Mouse (Mus musculus) forebrain, embryonic 10.5 days (tissue): Measurements from ENCODE around the gene Sf3a2. TPM values are rescaled to one million over a fixed set of nuclear protein-coding genes. Genes with fewer than 3 reads are reported as not detected.
A peak's percentile ranks its signal among the peaks of the same experiment; 100 is the strongest.

ENCODE experiments used
- DNase-seq: peaks from one replicate; pipeline ENCODE4 v3.0.0-alpha.2; 2017; ENCODE audit warnings: low spot score; ENCODE audit errors: extremely low spot score
- H3K27ac ChIP-seq: fragments of 300-500 bp; sonication (generic); 2 replicates; pipeline ENCODE4 v1.5.1; 2016; ENCODE audit warnings: mild to moderate bottlenecking
- H3K27me3 ChIP-seq: fragments of 300-500 bp; sonication (generic); 2 replicates; pipeline ENCODE4 v1.6.1; 2016; ENCODE audit warnings: mild to moderate bottlenecking; ENCODE audit not compliant: poor library complexity, severe bottlenecking
- H3K36me3 ChIP-seq: fragments of 300-500 bp; sonication (generic); replicated peaks from 2 replicates; pipeline ENCODE4 v1.6.1; 2016; ENCODE audit warnings: mild to moderate bottlenecking, moderate library complexity
- H3K4me1 ChIP-seq: fragments of 300-500 bp; sonication (generic); 2 replicates; pipeline ENCODE4 v1.6.1; 2016
- H3K4me3 ChIP-seq: fragments of 300-500 bp; sonication (generic); 2 replicates; pipeline ENCODE4 v1.5.1; 2016; ENCODE audit warnings: mild to moderate bottlenecking, moderate library complexity
- H3K9me3 ChIP-seq: fragments of 300-500 bp; sonication (generic); 2 replicates; pipeline ENCODE4 v1.6.1; 2016; ENCODE audit warnings: mild to moderate bottlenecking, moderate library complexity
- WGBS: fragments of 180-500 bp; shearing (Covaris S2); methylation state at CpG from one replicate; pipeline ENCODE4 v1.1.7; 2016; 5-methylcytosine and 5-hydroxymethylcytosine counted together
- polyA plus RNA-seq: library from polyadenylated mRNA; unstranded; fragments of >200 nt; fragmentation: Nextera tagmentation; extraction: Ambion mirVana; gene quantifications from 2 replicates; pipeline ENCODE4 v1.2.1, GENCODE M21; 2016

Sf3a2 gene
- polyA plus RNA-seq, 1 experiment from 2014 or later: 110 TPM

GRCm38 (mm10) chr10:80837827-80838226 lies 39.8 kb downstream of the Sf3a2 start:
- no peak for DNase-seq
- Histone ChIP-seq H3K27ac (0 out of 2 replicates have a peak overlapping the region, but pooled peaks have one; percentile 20), H3K36me3 (peaks cover 17% of the 10 kb centered on the region), H3K4me3 (no peak overlapping the region), H3K9me3 (peaks cover 18% of the 10 kb centered on the region), H3K27me3 (peaks cover 88% of the 10 kb centered on the region), H3K4me1 (peaks cover 66% of the 10 kb centered on the region)
- WGBS: 0% methylated on average over 2 of the region's 2 CpGs

- H3K36me3 ChIP-seq: peaks cover 16% of the 10 kb centered on the region
- no peak for DNase-seq
- H3K27me3 ChIP-seq: peaks cover 88% of the 10 kb centered on the region
- 0 out of 2 replicates have a peak overlapping the region, but pooled peaks have one; percentile 20 for H3K27ac ChIP-seq
- 62% methylated on average over 2 of the region's 2 CpGs for WGBS
- no peak overlapping the region for H3K4me3 ChIP-seq
- H3K9me3 ChIP-seq: peaks cover 18% of the 10 kb centered on the region
- peaks cover 64% of the 10 kb centered on the region for H3K4me1 ChIP-seq
Observed at GRCm38 (mm10) chr10:80838346-80838912, 40.4 kb downstream of the Sf3a2 start.

- Histone ChIP-seq H3K27me3 (peaks cover 88% of the 10 kb centered on the region), H3K4me1 (peaks cover 69% of the 10 kb centered on the region), H3K36me3 (peaks cover 5% of the 10 kb centered on the region), H3K9me3 (peaks cover 10% of the 10 kb centered on the region), H3K27ac (no peak overlapping the region), H3K4me3 (no peak overlapping the region)
- WGBS: 67% methylated on average over 6 of the region's 6 CpGs
- DNase-seq: no peak
Observed at GRCm38 (mm10) chr10:80839848-80840247, 41.9 kb downstream of the Sf3a2 start.

- no peaks in the 10 kb centered on the region for H3K9me3 ChIP-seq
- peaks cover 87% of the 10 kb centered on the region for H3K27me3 ChIP-seq
- WGBS: 73% methylated on average over 2 of the region's 2 CpGs
- H3K27ac ChIP-seq: no peak overlapping the region
- 0 out of 2 replicates have a peak overlapping the region, but pooled peaks have one; percentile 2 for H3K4me3 ChIP-seq
- no peaks in the 10 kb centered on the region for H3K36me3 ChIP-seq
- no peak for DNase-seq
- H3K4me1 ChIP-seq: peaks cover 57% of the 10 kb centered on the region
Observed at GRCm38 (mm10) chr10:80841685-80842084, 43.7 kb downstream of the Sf3a2 start.

- 87% methylated on average over 15 of the region's 15 CpGs for WGBS
- Histone ChIP-seq H3K27me3 (peaks cover 80% of the 10 kb centered on the region), H3K4me1 (peaks cover 50% of the 10 kb centered on the region), H3K9me3 (no peaks in the 10 kb centered on the region), H3K4me3 (no peak overlapping the region), H3K36me3 (no peaks in the 10 kb centered on the region), H3K27ac (no peak overlapping the region)
- no peak for DNase-seq
Observed at GRCm38 (mm10) chr10:80842334-80842733, 44.3 kb downstream of the Sf3a2 start.

- Histone ChIP-seq H3K27ac (peak overlapping the region; percentile 79), H3K27me3 (peaks cover 71% of the 10 kb centered on the region), H3K4me1 (peaks cover 43% of the 10 kb centered on the region), H3K4me3 (peak overlapping the region; percentile 64), H3K9me3 (no peaks in the 10 kb centered on the region), H3K36me3 (no peaks in the 10 kb centered on the region)
- WGBS: 9% methylated on average over 32 of the region's 32 CpGs
- DNase-seq: no peak
Observed at GRCm38 (mm10) chr10:80843087-80843930, 45.3 kb downstream of the Sf3a2 start.

GRCm38 (mm10) chr10:80843931-80844547 lies 46.0 kb downstream of the Sf3a2 start, which contains the start of gene Lingo3:
Gene Lingo3, minus strand, starts transcription at chr10:80844039.
- Histone ChIP-seq H3K36me3 (no peaks in the 10 kb centered on the region), H3K9me3 (no peaks in the 10 kb centered on the region), H3K27ac (peak within 1 kb of the TSS; percentile 79), H3K4me1 (peaks cover 47% of the 10 kb centered on the region), H3K4me3 (peak within 1 kb of the TSS; percentile 64), H3K27me3 (peaks cover 66% of the 10 kb centered on the region)
- WGBS: 6% methylated on average over 47 of the region's 51 CpGs
- DNase-seq: no peak

GRCm38 (mm10) chr10:80845055-80845693 lies 47.2 kb downstream of the Sf3a2 start:
- Histone ChIP-seq H3K4me1 (peaks cover 47% of the 10 kb centered on the region), H3K27ac (no peak overlapping the region), H3K27me3 (peaks cover 64% of the 10 kb centered on the region), H3K36me3 (peaks cover 8% of the 10 kb centered on the region), H3K4me3 (no peak overlapping the region), H3K9me3 (no peaks in the 10 kb centered on the region)
- WGBS: 71% methylated on average over 8 of the region's 8 CpGs
- no peak for DNase-seq

GRCm38 (mm10) chr10:80845732-80846131 lies 47.7 kb downstream of the Sf3a2 start:
- peaks cover 13% of the 10 kb centered on the region for H3K36me3 ChIP-seq
- H3K27ac ChIP-seq: no peak overlapping the region
- no peak for DNase-seq
- peaks cover 42% of the 10 kb centered on the region for H3K4me1 ChIP-seq
- peaks cover 58% of the 10 kb centered on the region for H3K27me3 ChIP-seq
- H3K9me3 ChIP-seq: no peaks in the 10 kb centered on the region
- no peak overlapping the region for H3K4me3 ChIP-seq
- 82% methylated on average over 12 of the region's 12 CpGs for WGBS

- Histone ChIP-seq H3K27me3 (peaks cover 30% of the 10 kb centered on the region), H3K36me3 (peaks cover 39% of the 10 kb centered on the region), H3K4me1 (peaks cover 27% of the 10 kb centered on the region), H3K27ac (no peak overlapping the region), H3K9me3 (no peaks in the 10 kb centered on the region), H3K4me3 (no peak overlapping the region)
- peak; percentile 39 for DNase-seq
- 8% methylated on average over 10 of the region's 10 CpGs for WGBS
Observed at GRCm38 (mm10) chr10:80848571-80848970, 50.6 kb downstream of the Sf3a2 start.
